Mouse (Mus musculus) thymus, postnatal 36 days (tissue): ENCODE measurements around the gene Gm853.
A peak's percentile ranks its signal among the peaks of the same experiment; 100 is the strongest.

Experiments used
- DNase-seq, 2 experiments: peaks; one replicate each; pipeline ENCODE4 v3.0.0; 2022; ENCODE audit warnings: mixed read lengths in 2 of 2

The Gm853 gene

GRCm38 (mm10) chr4:130213197-130213596 lies 9.0 kb downstream of the Gm853 start:
- no peak for DNase-seq

- no peak for DNase-seq
Measured at GRCm38 (mm10) chr4:130212421-130212820, 9.8 kb downstream of the Gm853 start.

- DNase-seq = no peak
Measured at GRCm38 (mm10) chr4:130211870-130212269, 10.3 kb downstream of the Gm853 start.

GRCm38 (mm10) chr4:130198694-130199670 lies 23.2 kb downstream of the Gm853 start:
- peak; percentile 68 to 75 for DNase-seq

GRCm38 (mm10) chr4:130196542-130196941 lies 25.7 kb downstream of the Gm853 start:
- DNase-seq = no peak

- no peak for DNase-seq
Measured at GRCm38 (mm10) chr4:130195924-130196323, 26.3 kb downstream of the Gm853 start.

GRCm38 (mm10) chr4:130192266-130192665 lies 29.9 kb downstream of the Gm853 start:
- no peak for DNase-seq

GRCm38 (mm10) chr4:130189606-130190005 lies 32.6 kb downstream of the Gm853 start:
- DNase-seq = no peak

GRCm38 (mm10) chr4:130188806-130189297 lies 33.3 kb downstream of the Gm853 start:
- peak; percentile 60 to 63 for DNase-seq

GRCm38 (mm10) chr4:130186891-130187290 lies 35.3 kb downstream of the Gm853 start:
- no peak for DNase-seq

GRCm38 (mm10) chr4:130186450-130186849 lies 35.8 kb downstream of the Gm853 start:
- DNase-seq = no peak

- DNase-seq = no peak
Measured at GRCm38 (mm10) chr4:130183879-130184278, 38.3 kb downstream of the Gm853 start.

- DNase-seq = no peak
Measured at GRCm38 (mm10) chr4:130183023-130183422, 39.2 kb downstream of the Gm853 start.

- no peak for DNase-seq
Measured at GRCm38 (mm10) chr4:130181886-130182285, 40.3 kb downstream of the Gm853 start.

GRCm38 (mm10) chr4:130180909-130181602 lies 41.1 kb downstream of the Gm853 start:
- DNase-seq = no peak

GRCm38 (mm10) chr4:130179876-130180275 lies 42.3 kb downstream of the Gm853 start:
- DNase-seq = no peak

GRCm38 (mm10) chr4:130177536-130177935 lies 44.7 kb downstream of the Gm853 start:
- DNase-seq = no peak

GRCm38 (mm10) chr4:130177087-130177486 lies 45.1 kb downstream of the Gm853 start:
- DNase-seq = no peak

- DNase-seq = no peak
Measured at GRCm38 (mm10) chr4:130176156-130176720, 46.0 kb downstream of the Gm853 start.

GRCm38 (mm10) chr4:130175072-130175711 lies 47.0 kb downstream of the Gm853 start, which contains the start of gene Tinagl1:
Tinagl1 (minus strand) TSS chr4:130175122.
- DNase-seq = no peak

GRCm38 (mm10) chr4:130174335-130175031 lies 47.7 kb downstream of the Gm853 start:
- no peak for DNase-seq

- DNase-seq = no peak
Measured at GRCm38 (mm10) chr4:130173911-130174311, 48.3 kb downstream of the Gm853 start.
